Mouse (Mus musculus) c-Kit-positive CD71-negative TER-119-negative erythroid progenitor cells, embryonic 14.5 days (primary cell): ENCODE measurements around the gene Tsga10.

Experiments used
- DNase-seq: peaks from one replicate; pipeline ENCODE4 v3.0.0-alpha.2; 2013; ENCODE audit warnings: low read depth

The Tsga10 gene

GRCm38 (mm10) chr1:37866286-37866685, at the start of gene Tsga10:
Gene Tsga10 (minus strand): TSS chr1:37866429.
- no peak for DNase-seq

DNA sequence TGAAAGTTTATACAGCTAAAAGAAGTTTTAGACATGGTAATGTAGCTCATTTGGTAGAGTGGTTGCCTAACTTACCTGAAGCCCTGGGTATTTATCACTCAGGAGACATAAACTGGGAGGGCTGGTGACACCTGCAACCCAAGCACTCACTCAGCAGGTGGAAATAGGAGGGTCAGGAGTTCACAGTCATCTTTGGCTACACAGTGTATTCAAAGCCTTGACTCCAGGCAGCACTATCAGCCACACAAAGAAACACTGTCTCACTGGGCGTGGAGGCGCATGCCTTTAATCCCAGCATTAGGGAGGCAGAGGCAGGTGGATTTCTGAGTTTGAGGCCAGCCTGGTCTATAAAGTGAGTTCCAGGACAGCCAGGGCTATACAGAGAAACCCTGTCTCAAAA, 46.5 kb upstream of the Tsga10 start:
- no peak for DNase-seq

DNA sequence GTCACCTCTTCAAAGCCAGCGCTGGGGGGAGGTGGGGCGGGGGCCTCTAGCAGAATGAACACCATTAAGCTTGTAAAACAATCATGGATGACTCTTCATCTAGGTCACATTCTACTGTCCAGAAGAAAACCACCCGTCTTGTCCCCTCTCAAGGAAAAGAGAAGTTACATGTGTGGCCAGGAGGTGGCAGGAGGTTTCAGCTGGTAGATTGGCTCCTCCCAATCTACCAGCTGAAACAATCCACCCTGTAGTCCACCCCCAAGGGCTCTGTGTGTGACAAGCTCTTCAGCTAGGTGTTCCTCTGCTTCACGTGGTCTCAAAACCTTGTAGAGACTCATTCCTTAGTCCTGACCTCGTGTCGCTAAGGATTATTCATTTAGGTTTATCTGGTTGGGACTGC, 36.9 kb upstream of the Tsga10 start:
- DNase-seq: no peak

DNA sequence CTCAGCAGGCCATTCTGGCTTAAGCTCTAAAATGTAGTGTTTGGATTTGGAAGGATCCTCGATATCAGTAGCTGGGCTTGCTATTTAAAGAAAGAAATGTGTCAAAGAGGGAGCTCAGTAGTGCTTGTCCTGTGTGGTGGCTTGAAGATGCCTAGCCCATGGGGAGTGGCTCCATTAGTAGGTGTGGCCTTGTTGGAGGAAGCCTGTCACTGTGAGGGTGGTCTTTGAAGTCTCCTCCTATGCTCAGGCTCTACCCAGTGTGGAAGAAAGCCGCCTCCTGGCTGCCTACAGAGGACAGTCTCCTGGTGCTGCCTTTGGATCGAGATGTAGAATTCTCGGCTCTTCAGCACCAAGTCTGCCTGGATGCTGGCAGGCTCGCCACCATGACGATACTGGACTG, 34.1 kb upstream of the Tsga10 start:
- no peak for DNase-seq

- no peak for DNase-seq
Measured at GRCm38 (mm10) chr1:37899816-37900215, 33.6 kb upstream of the Tsga10 start.

GRCm38 (mm10) chr1:37894606-37895005, 28.4 kb upstream of the Tsga10 start:
- DNase-seq: no peak

GRCm38 (mm10) chr1:37891400-37891799, 25.2 kb upstream of the Tsga10 start:
- DNase-seq: no peak

GRCm38 (mm10) chr1:37890025-37890652, 23.9 kb upstream of the Tsga10 start, which contains the start of the genes Mitd1 and Mrpl30:
Gene Mitd1 (minus strand): TSS chr1:37890411.
Gene Mrpl30 (plus strand): TSS chr1:37890477.
- peak; percentile 94 for DNase-seq

GRCm38 (mm10) chr1:37889206-37889605, 23.0 kb upstream of the Tsga10 start:
- DNase-seq: no peak

GRCm38 (mm10) chr1:37884451-37884850, 18.2 kb upstream of the Tsga10 start:
- DNase-seq: peak; percentile 56

GRCm38 (mm10) chr1:37883411-37883810, 17.2 kb upstream of the Tsga10 start:
- DNase-seq: no peak

DNA sequence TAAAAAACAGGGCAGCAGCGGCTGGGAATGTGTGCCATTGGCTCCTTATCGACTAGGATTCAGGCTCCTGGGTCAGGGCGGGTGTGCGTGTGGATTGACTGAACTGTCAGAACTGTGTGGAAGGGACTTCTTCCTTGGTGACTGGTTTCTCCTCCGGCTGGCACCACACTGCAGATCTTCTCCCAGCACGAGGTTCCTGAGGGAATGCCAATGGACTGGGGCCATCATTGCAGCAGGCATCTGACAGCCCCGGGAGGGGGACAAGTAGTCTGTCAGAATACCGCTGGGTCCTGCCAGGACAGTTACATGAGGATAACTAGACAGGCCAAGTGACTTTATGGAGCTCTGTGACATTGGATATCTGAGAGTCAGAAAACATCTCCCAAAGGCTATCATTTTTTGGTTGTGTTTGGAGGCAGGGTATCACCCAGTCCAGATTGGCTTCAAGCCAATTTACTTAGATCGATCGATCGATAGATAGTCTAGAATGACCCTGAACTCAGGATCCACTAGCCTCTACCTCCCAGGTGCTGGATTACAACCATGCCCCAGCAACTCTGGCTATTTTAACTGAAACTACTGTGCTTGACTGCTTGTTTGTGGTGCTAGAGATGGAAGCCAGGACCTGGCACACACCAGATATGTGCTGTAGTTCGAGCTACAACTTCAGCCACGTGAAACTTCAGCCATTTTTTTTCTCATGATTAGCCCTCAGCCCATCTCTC, 11.7 kb upstream of the Tsga10 start:
- DNase-seq: no peak

DNA sequence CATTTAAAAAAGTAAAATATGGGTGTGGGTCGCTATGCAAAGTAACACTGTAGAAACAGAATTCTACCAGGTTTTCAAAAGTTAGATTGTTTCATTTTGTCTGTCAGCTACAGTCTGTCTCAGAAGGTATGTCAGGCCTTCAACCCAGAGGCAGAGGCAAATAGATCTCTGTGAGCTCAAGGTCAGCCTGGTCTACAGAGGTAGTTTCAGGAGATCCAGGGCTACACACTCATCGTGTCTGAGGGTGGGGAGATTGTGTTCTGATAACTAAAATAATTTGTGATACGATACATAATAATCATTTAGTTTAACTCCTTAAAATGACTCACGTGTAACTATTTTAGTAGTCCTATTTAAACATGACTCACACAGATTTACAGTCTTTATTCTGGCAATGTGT, 6.9 kb upstream of the Tsga10 start:
- no peak for DNase-seq

DNA sequence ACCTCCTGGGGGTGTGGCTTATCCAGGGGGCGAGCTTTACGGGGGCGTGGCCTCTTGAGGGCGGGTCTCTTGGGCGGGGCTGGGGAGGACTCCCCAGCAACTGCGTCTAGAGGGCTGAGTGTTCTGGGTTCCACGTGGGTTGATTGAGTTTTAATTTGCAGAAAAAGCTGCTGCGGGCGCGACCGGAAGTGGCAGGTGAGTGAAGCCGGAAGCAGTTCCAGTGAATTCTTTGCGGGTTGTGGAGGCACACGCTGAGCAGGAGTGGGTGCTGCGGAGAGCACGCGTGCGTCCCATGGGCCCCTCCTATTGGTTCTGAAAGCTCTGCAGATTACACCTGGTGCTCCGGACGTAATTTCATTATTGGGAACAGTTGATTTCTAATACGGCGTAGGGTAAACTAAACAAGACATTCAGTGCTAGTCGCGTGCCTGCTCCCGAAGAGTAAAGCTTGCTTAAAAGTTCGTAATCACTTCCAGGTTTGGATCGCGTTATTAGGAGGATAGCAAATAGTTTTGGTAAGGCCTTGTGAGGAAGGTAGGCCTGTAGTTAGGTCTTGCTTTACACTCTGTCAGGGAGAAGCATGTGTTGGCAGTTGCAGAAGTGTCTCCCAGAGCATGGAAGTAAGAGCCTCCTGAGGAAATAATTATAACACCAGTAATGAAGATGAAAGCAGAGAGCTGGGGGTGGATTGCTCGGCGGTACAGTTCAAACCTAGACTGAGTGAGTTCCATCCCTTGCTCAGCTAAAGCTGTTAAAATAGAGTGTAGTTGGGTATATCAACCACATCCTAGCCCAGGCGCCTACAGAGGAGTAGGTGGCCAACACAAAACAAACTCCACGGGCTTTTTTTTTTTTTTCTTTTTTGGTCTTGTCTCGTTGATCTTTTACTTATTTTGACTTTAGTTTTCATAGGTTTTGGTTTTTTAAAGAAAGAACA, 6.2 kb upstream of the Tsga10 start:
- peak; percentile 77 for DNase-seq

- no peak for DNase-seq
Measured at GRCm38 (mm10) chr1:37871704-37872103, 5.5 kb upstream of the Tsga10 start, which contains the start of gene Lipt1. Gene Lipt1 (plus strand): TSS chr1:37871738.

- no peak for DNase-seq
Measured at GRCm38 (mm10) chr1:37869362-37869761, 3.1 kb upstream of the Tsga10 start.

- DNase-seq: no peak
Measured at GRCm38 (mm10) chr1:37868640-37869039, 2.4 kb upstream of the Tsga10 start.

GRCm38 (mm10) chr1:37867684-37868322, 1.6 kb upstream of the Tsga10 start:
- DNase-seq: no peak

DNA sequence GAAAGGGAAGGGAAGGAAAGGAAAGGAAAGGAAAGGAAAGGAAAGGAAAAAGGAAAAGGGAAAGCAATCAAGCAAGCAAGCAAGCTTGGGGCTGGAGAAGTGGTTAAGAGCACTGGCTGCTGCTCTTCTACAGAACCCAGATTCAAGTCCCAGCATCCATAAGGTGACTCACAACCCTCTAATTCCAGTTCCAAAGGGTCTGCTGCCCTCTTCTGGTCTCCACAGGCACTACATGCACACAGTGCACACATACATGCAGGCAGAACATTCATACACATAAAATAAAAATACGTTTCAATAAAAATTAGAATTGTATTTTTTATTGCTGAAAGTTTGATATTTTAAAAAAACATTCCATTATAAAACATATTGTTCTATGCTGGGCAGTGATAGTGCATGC, 827 bp upstream of the Tsga10 start:
- DNase-seq: peak; percentile 60

DNA sequence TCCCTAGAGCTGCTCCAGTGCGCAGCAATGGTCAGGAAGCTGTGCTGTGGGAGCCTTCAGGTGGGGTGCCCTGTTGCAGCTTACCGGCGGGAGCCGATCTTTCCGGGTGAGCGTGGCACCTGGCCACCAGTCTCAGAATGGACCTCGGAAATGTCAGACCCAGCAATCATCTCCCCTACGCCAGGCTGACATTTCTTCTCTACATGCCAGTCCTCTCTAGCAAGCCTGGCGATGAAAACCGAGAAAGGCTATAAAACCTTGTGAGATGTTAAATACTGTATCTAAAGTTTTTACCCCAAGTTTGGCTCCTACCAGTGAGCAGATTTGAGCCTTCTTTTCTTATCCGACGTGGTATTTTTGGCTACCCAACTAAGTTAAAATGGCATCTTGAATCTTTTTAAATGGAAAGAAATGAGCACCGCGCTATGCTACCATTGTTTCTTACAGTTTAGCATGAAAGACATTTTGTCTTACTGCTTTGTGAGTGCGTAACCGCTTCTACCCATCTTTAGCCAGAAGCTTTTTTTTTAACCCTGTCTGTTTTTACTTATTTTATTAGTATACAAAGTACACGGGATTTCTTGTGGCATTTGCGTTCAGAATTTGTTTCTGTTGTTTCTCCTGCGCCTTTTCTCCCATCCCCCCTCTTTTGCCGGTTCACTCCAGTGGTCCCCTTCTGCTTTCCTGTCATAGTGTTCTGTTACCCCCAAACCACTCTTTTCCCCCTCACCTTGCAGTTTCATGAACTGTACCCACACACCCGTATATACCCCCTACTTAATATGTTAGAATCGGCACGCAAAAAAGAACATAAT, 621 bp downstream of the Tsga10 start:
- peak; percentile 29 for DNase-seq
